Mouse (Mus musculus): ENCODE results near the gene Ubiad1. TPM values are rescaled to one million over a fixed set of nuclear protein-coding genes. Genes with fewer than 3 reads are reported as not detected.

The Ubiad1 gene
- polyA plus RNA-seq, 1 experiment: 50.8 TPM

DNA sequence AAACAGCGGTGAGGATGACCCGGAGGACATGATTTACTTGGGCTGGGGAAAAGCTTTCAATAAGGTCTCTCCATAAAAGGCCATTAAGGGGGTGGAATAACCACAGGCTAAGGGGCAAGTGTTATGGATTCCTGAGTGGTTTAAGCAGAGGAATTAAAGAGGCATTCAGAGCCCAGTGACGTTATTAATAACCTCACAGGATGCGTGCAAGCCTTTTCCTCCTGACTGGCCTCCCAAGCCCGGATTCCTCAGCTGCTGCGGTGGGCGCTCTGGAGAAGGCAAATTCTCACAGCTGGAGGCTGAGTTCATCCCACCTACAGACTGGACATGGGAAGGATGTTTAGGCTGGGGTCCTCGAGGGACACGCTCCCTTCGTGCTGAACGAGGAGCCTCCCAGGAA is 39.8 kb downstream of the Ubiad1 start:
- H3K4me3 ChIP-seq (ENCODE audit: insufficient read depth, low read depth, low read length): no peak overlapping the region
- no peak for DNase-seq

DNA sequence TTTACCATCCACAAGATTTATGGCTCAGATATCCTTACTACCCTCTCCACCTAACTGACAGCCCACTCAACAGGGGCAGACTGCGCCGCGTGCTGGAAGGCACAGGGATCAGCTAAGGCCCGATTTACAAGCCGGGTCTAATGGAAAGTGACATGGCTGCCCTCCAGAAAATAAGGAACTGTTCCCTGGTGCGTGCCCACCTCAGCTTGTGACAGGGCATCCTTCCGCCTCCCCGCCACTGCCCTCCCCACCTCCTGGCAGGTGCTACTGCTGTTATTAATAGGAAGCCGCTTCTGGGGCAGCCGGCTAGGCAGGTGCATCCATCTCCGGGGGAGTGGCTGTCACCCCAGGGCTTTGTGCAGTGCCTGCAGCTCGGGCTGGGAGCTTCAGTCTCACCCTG is 41.2 kb downstream of the Ubiad1 start:
- Histone ChIP-seq H3K27ac (ENCODE audit: insufficient read depth, low read depth, low read length) (no peak overlapping the region), H3K4me1 (ENCODE audit: control insufficient read depth, insufficient read depth, low read length) (no peaks in the 10 kb centered on the region), H3K36me3 (ENCODE audit: control insufficient read depth, insufficient read depth, low read length) (no peaks in the 10 kb centered on the region), H3K27me3 (replicated peaks; ENCODE audit: control insufficient read depth, insufficient read depth, low read length) (no peaks in the 10 kb centered on the region), H3K4me3 (ENCODE audit: insufficient read depth, low read depth, low read length) (no peak overlapping the region)
- TF ChIP-seq POLR2A (IDR thresholded peaks at IDR 0.05; ENCODE audit: low read depth, low read length) (no peak), CTCF (conservative IDR thresholded peaks at IDR 0.05; ENCODE audit: insufficient read depth, insufficient read length, low read depth, low read length) (no peak)
- 12% methylated on average over 12 of the region's 12 CpGs for WGBS
- no peak for DNase-seq

More for the DNA sequence above, 39.8 kb downstream of the Ubiad1 start:
- Histone ChIP-seq H3K4me1 (ENCODE audit: control insufficient read depth, insufficient read depth, low read length) (no peaks in the 10 kb centered on the region), H3K27ac (ENCODE audit: insufficient read depth, low read depth, low read length) (no peak overlapping the region), H3K36me3 (ENCODE audit: control insufficient read depth, insufficient read depth, low read length) (no peaks in the 10 kb centered on the region), H3K27me3 (replicated peaks; ENCODE audit: control insufficient read depth, insufficient read depth, low read length) (no peaks in the 10 kb centered on the region)
- WGBS: 5% methylated on average over 11 of the region's 11 CpGs
- TF ChIP-seq CTCF (conservative IDR thresholded peaks at IDR 0.05; ENCODE audit: insufficient read depth, insufficient read length, low read depth, low read length): no peak
- no peak for TF ChIP-seq POLR2A (IDR thresholded peaks at IDR 0.05; ENCODE audit: low read depth, low read length)

DNA sequence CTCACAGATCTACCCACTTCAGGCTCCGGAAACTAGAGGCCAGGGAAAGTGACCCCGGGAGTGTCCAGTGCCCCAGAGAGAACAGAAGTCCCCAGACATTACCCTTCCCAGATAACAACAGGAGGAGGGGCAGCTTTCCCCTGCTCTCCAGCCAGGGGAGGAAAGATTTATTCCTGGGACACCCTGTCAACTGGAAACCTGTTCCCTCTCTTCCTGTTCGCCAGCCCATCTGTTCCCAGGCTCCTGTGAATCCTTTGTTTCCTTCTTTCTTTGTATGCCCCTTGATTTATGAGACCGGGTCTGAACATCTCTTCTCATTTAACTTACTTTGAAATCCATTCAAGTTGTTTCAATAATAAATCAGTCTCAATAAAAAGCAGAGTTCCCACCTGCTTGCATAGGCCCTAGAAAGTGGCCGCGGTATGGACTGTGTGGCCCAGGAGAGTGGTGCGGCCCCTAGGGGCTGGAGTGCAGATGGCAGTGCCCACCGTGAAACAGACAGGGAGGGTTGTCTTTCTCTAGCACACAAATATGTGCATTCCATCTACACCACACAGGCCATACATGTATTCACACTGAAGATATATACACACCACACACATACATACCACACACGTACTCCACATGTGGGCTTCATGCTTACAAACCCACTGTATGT is 45.0 kb downstream of the Ubiad1 start:
- H3K27me3 ChIP-seq (replicated peaks; ENCODE audit: control insufficient read depth, insufficient read depth, low read length): no peaks in the 10 kb centered on the region
- no peak overlapping the region for H3K4me3 ChIP-seq (ENCODE audit: insufficient read depth, low read depth, low read length)
- WGBS: 39% methylated on average over 9 of the region's 9 CpGs
- no peak for DNase-seq
- no peaks in the 10 kb centered on the region for H3K36me3 ChIP-seq (ENCODE audit: control insufficient read depth, insufficient read depth, low read length)
- H3K4me1 ChIP-seq (ENCODE audit: control insufficient read depth, insufficient read depth, low read length): no peaks in the 10 kb centered on the region
- TF ChIP-seq CTCF (conservative IDR thresholded peaks at IDR 0.05; ENCODE audit: insufficient read depth, insufficient read length, low read depth, low read length) (no peak; the same call in 1 of the 2 replicates), POLR2A (IDR thresholded peaks at IDR 0.05; ENCODE audit: low read depth, low read length) (no peak)
- H3K27ac ChIP-seq (ENCODE audit: insufficient read depth, low read depth, low read length): no peak overlapping the region

GRCm38 (mm10) chr4:148397531-148398287 is 46.9 kb downstream of the Ubiad1 start:
- 35% methylated on average over 18 of the region's 18 CpGs for WGBS
- TF ChIP-seq POLR2A (IDR thresholded peaks at IDR 0.05; ENCODE audit: low read depth, low read length) (no peak), CTCF (conservative IDR thresholded peaks at IDR 0.05; ENCODE audit: insufficient read depth, insufficient read length, low read depth, low read length) (no peak)
- DNase-seq: no peak
- no peaks in the 10 kb centered on the region for H3K4me1 ChIP-seq (ENCODE audit: control insufficient read depth, insufficient read depth, low read length)
- H3K27me3 ChIP-seq (replicated peaks; ENCODE audit: control insufficient read depth, insufficient read depth, low read length): no peaks in the 10 kb centered on the region
- no peak overlapping the region for H3K4me3 ChIP-seq (ENCODE audit: insufficient read depth, low read depth, low read length)
- H3K36me3 ChIP-seq (ENCODE audit: control insufficient read depth, insufficient read depth, low read length): no peaks in the 10 kb centered on the region
- no peak overlapping the region for H3K27ac ChIP-seq (ENCODE audit: insufficient read depth, low read depth, low read length)

DNA sequence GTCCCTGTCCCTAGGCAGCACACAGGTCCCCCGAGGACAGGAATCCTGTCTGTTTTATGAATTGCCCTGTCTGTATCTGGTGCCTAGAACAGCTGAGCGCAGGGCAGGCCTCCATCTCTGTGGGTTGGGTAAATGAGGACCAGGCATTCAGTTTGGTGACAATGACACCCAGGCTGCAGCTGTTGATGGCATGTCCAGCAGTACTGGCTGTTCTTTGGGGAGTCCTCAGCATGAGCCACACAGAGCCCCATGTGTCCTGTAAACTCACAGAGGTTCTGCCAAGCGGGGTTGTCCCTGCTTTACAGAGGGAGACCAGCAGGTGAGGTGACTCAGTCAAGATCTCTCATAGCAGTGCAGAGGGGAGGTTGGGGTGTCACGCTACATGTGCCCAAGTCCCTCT is 47.5 kb downstream of the Ubiad1 start:
- TF ChIP-seq CTCF (conservative IDR thresholded peaks at IDR 0.05; ENCODE audit: insufficient read depth, insufficient read length, low read depth, low read length) (no peak), POLR2A (IDR thresholded peaks at IDR 0.05; ENCODE audit: low read depth, low read length) (no peak)

DNA sequence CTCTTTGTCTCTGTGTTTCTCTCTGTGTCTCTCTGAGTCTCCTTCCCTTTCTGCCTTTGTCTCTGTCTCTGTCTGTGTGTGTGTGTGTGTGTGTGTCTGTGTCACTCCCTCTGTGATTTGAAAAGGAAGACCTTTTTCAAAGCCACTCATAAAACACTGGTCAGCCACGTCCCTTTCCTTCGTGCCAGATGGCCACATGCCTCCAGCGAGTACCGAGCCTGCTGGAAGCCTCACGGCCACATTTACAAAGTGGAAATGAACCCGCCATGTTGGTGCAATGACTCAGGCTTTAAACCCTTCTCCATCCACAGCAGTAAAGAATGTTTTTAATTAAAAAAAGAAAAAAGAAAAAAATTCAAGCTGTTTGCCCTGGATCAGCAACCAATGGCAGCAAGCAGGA is 48.7 kb downstream of the Ubiad1 start:
- H3K27ac ChIP-seq (ENCODE audit: insufficient read depth, low read depth, low read length): no peak overlapping the region
- TF ChIP-seq POLR2A (IDR thresholded peaks at IDR 0.05; ENCODE audit: low read depth, low read length) (no peak), CTCF (conservative IDR thresholded peaks at IDR 0.05; ENCODE audit: insufficient read depth, insufficient read length, low read depth, low read length) (no peak)
- DNase-seq: no peak
- H3K36me3 ChIP-seq (ENCODE audit: control insufficient read depth, insufficient read depth, low read length): no peaks in the 10 kb centered on the region
- no peak overlapping the region for H3K4me3 ChIP-seq (ENCODE audit: insufficient read depth, low read depth, low read length)
- H3K27me3 ChIP-seq (replicated peaks; ENCODE audit: control insufficient read depth, insufficient read depth, low read length): no peaks in the 10 kb centered on the region
- H3K4me1 ChIP-seq (ENCODE audit: control insufficient read depth, insufficient read depth, low read length): no peaks in the 10 kb centered on the region
- WGBS: 71% methylated on average over 6 of the region's 6 CpGs

More for the DNA sequence above, 47.5 kb downstream of the Ubiad1 start:
- no peaks in the 10 kb centered on the region for H3K36me3 ChIP-seq (ENCODE audit: control insufficient read depth, insufficient read depth, low read length)
- H3K27ac ChIP-seq (ENCODE audit: insufficient read depth, low read depth, low read length): no peak overlapping the region
- H3K4me1 ChIP-seq (ENCODE audit: control insufficient read depth, insufficient read depth, low read length): no peaks in the 10 kb centered on the region
- H3K4me3 ChIP-seq (ENCODE audit: insufficient read depth, low read depth, low read length): no peak overlapping the region
- WGBS: 81% methylated on average over 4 of the region's 4 CpGs
- no peak for DNase-seq
- no peaks in the 10 kb centered on the region for H3K27me3 ChIP-seq (replicated peaks; ENCODE audit: control insufficient read depth, insufficient read depth, low read length)

DNA sequence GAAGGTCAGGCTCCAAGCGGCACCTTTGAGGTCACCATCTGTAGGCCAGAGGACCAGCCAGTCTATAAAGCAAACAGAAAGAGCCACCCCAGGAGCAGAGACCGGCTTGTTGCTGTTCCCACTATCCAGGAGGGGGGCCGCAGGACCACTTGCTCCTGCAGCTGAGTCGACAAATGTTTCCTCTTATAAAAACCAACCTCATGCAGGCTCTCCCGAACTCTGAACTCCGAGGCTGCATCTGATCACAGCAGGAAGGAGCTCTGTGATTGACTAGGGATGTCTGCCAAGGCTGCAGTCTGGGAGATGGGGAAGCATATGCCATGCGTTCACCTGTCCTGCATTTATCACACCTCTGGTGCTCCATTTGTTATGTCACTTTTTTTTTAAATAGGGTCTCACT is 49.4 kb downstream of the Ubiad1 start:
- no peak for DNase-seq
- no peaks in the 10 kb centered on the region for H3K36me3 ChIP-seq (ENCODE audit: control insufficient read depth, insufficient read depth, low read length)
- TF ChIP-seq CTCF (conservative IDR thresholded peaks at IDR 0.05; ENCODE audit: insufficient read depth, insufficient read length, low read depth, low read length): no peak
- TF ChIP-seq POLR2A (IDR thresholded peaks at IDR 0.05; ENCODE audit: low read depth, low read length): no peak
- H3K4me1 ChIP-seq (ENCODE audit: control insufficient read depth, insufficient read depth, low read length): no peaks in the 10 kb centered on the region
- no peaks in the 10 kb centered on the region for H3K27me3 ChIP-seq (replicated peaks; ENCODE audit: control insufficient read depth, insufficient read depth, low read length)
- no peak overlapping the region for H3K4me3 ChIP-seq (ENCODE audit: insufficient read depth, low read depth, low read length)
- 54% methylated on average over 7 of the region's 7 CpGs for WGBS
- H3K27ac ChIP-seq (ENCODE audit: insufficient read depth, low read depth, low read length): no peak overlapping the region

Data from kidney, adult 2 months (tissue).